Mouse (Mus musculus): ENCODE measurements around the gene Nol9. TPM values are rescaled to one million over a fixed set of nuclear protein-coding genes. Genes with fewer than 3 reads are reported as not detected.

The Nol9 gene
- polyA plus RNA-seq, 1 experiment: 28.8 TPM

- TF ChIP-seq POLR2A (IDR thresholded peaks at IDR 0.05; ENCODE audit: borderline replicate concordance, extremely low read depth, insufficient read depth, insufficient read length, poor library complexity, severe bottlenecking) (no peak), CTCF (IDR thresholded peaks at IDR 0.05; ENCODE audit: borderline replicate concordance, extremely low read depth, insufficient read depth, insufficient read length) (no peak)
- no peak for DNase-seq (ENCODE audit: low read depth)
Observed at GRCm38 (mm10) chr4:152001335-152001734, 37.8 kb upstream of the Nol9 start.

GRCm38 (mm10) chr4:152002063-152002462 is 37.1 kb upstream of the Nol9 start:
- DNase-seq (ENCODE audit: low read depth): no peak
- no peak for TF ChIP-seq CTCF (IDR thresholded peaks at IDR 0.05; ENCODE audit: borderline replicate concordance, extremely low read depth, insufficient read depth, insufficient read length)
- TF ChIP-seq POLR2A (IDR thresholded peaks at IDR 0.05; ENCODE audit: borderline replicate concordance, extremely low read depth, insufficient read depth, insufficient read length, poor library complexity, severe bottlenecking): no peak

GRCm38 (mm10) chr4:152006137-152006536 is 33.0 kb upstream of the Nol9 start:
- no peak for DNase-seq (ENCODE audit: low read depth)

GRCm38 (mm10) chr4:152006812-152007211 is 32.3 kb upstream of the Nol9 start:
- TF ChIP-seq CTCF (IDR thresholded peaks at IDR 0.05; ENCODE audit: borderline replicate concordance, extremely low read depth, insufficient read depth, insufficient read length) (no peak), POLR2A (IDR thresholded peaks at IDR 0.05; ENCODE audit: borderline replicate concordance, extremely low read depth, insufficient read depth, insufficient read length, poor library complexity, severe bottlenecking) (no peak)
- no peak for DNase-seq (ENCODE audit: low read depth)

More at GRCm38 (mm10) chr4:152006137-152006536, 33.0 kb upstream of the Nol9 start:
- TF ChIP-seq CTCF (IDR thresholded peaks at IDR 0.05; ENCODE audit: borderline replicate concordance, extremely low read depth, insufficient read depth, insufficient read length) (no peak), POLR2A (IDR thresholded peaks at IDR 0.05; ENCODE audit: borderline replicate concordance, extremely low read depth, insufficient read depth, insufficient read length, poor library complexity, severe bottlenecking) (no peak)

- TF ChIP-seq CTCF (IDR thresholded peaks at IDR 0.05; ENCODE audit: borderline replicate concordance, extremely low read depth, insufficient read depth, insufficient read length) (no peak), POLR2A (IDR thresholded peaks at IDR 0.05; ENCODE audit: borderline replicate concordance, extremely low read depth, insufficient read depth, insufficient read length, poor library complexity, severe bottlenecking) (no peak)
- DNase-seq (ENCODE audit: low read depth): no peak
Observed at GRCm38 (mm10) chr4:152007481-152008147, 31.5 kb upstream of the Nol9 start.

GRCm38 (mm10) chr4:152008148-152008500 is 31.0 kb upstream of the Nol9 start:
- no peak for DNase-seq (ENCODE audit: low read depth)

GRCm38 (mm10) chr4:152008622-152009075 is 30.5 kb upstream of the Nol9 start, which contains the start of gene Klhl21:
TSS of gene Klhl21 (plus strand) at chr4:152008803.
- TF ChIP-seq POLR2A (IDR thresholded peaks at IDR 0.05; ENCODE audit: borderline replicate concordance, extremely low read depth, insufficient read depth, insufficient read length, poor library complexity, severe bottlenecking) (peak; percentile 48; the same call in 1 of the 2 replicates), CTCF (IDR thresholded peaks at IDR 0.05; ENCODE audit: borderline replicate concordance, extremely low read depth, insufficient read depth, insufficient read length) (no peak)
- peak; percentile 94 for DNase-seq (ENCODE audit: low read depth)

More at GRCm38 (mm10) chr4:152008148-152008500, 31.0 kb upstream of the Nol9 start:
- TF ChIP-seq CTCF (IDR thresholded peaks at IDR 0.05; ENCODE audit: borderline replicate concordance, extremely low read depth, insufficient read depth, insufficient read length): no peak
- TF ChIP-seq POLR2A (IDR thresholded peaks at IDR 0.05; ENCODE audit: borderline replicate concordance, extremely low read depth, insufficient read depth, insufficient read length, poor library complexity, severe bottlenecking): no peak

GRCm38 (mm10) chr4:152009076-152010051 is 29.8 kb upstream of the Nol9 start:
- peak; percentile 84 for DNase-seq (ENCODE audit: low read depth)
- TF ChIP-seq POLR2A (IDR thresholded peaks at IDR 0.05; ENCODE audit: borderline replicate concordance, extremely low read depth, insufficient read depth, insufficient read length, poor library complexity, severe bottlenecking) (no peak), CTCF (IDR thresholded peaks at IDR 0.05; ENCODE audit: borderline replicate concordance, extremely low read depth, insufficient read depth, insufficient read length) (no peak)

- DNase-seq (ENCODE audit: low read depth): peak; percentile 45
- TF ChIP-seq POLR2A (IDR thresholded peaks at IDR 0.05; ENCODE audit: borderline replicate concordance, extremely low read depth, insufficient read depth, insufficient read length, poor library complexity, severe bottlenecking) (no peak), CTCF (IDR thresholded peaks at IDR 0.05; ENCODE audit: borderline replicate concordance, extremely low read depth, insufficient read depth, insufficient read length) (no peak)
Observed at GRCm38 (mm10) chr4:152010091-152010706, 28.9 kb upstream of the Nol9 start.

GRCm38 (mm10) chr4:152010707-152011134 is 28.4 kb upstream of the Nol9 start:
- no peak for DNase-seq (ENCODE audit: low read depth)
- TF ChIP-seq CTCF (IDR thresholded peaks at IDR 0.05; ENCODE audit: borderline replicate concordance, extremely low read depth, insufficient read depth, insufficient read length): no peak
- no peak for TF ChIP-seq POLR2A (IDR thresholded peaks at IDR 0.05; ENCODE audit: borderline replicate concordance, extremely low read depth, insufficient read depth, insufficient read length, poor library complexity, severe bottlenecking)
